Mouse (Mus musculus): ENCODE results near the gene Uvrag.

- TF ChIP-seq POLR2A (IDR thresholded peaks at IDR 0.05; ENCODE audit: insufficient read depth, low read depth, low read length), result no peak
- no peak for TF ChIP-seq CTCF (IDR thresholded peaks at IDR 0.05)
Measured at GRCm38 (mm10) chr7:98851220-98851619, 289.7 kb downstream of the Uvrag start.

Measured in heart, adult 2 months (tissue).